Mouse (Mus musculus) neural tube, embryonic 11.5 days (tissue): Measurements from ENCODE around the gene Ripply3. TPM values are rescaled to one million over a fixed set of nuclear protein-coding genes. Genes with fewer than 3 reads are reported as not detected.

Experiments used
- ATAC-seq: fragments of 200-750 bp; cut with Nextera tagmentation; 2 replicates; pipeline ENCODE4 v1.8.0; 2017; ENCODE audit warnings: moderate number of reproducible peaks, mild to moderate bottlenecking, moderate TSS enrichment, moderate library complexity; ENCODE audit not compliant: insufficient read depth, low FRiP score, low TSS enrichment
- DNase-seq: peaks from one replicate; pipeline ENCODE4 v3.0.0-alpha.2; 2015; ENCODE audit warnings: low spot score
- H3K27ac ChIP-seq: fragments of 300-500 bp; sonication (generic); 2 replicates; pipeline ENCODE4 v1.5.1; 2014; ENCODE audit warnings: low read depth, mild to moderate bottlenecking, low read length
- H3K27me3 ChIP-seq: fragments of 300-500 bp; sonication (generic); 2 replicates; pipeline ENCODE4 v1.6.1; 2014; ENCODE audit warnings: mild to moderate bottlenecking, low read length, mixed read lengths; ENCODE audit not compliant: control insufficient read depth, insufficient read depth
- H3K36me3 ChIP-seq: fragments of 300-500 bp; sonication (generic); 2 replicates; pipeline ENCODE4 v1.6.1; 2014; ENCODE audit warnings: mild to moderate bottlenecking, low read length, moderate library complexity, mixed read lengths; ENCODE audit not compliant: control insufficient read depth, insufficient read depth
- H3K4me1 ChIP-seq: fragments of 300-500 bp; sonication (generic); 2 replicates; pipeline ENCODE4 v1.6.1; 2014; ENCODE audit warnings: low read length, mixed read lengths; ENCODE audit not compliant: control insufficient read depth, insufficient read depth
- H3K4me2 ChIP-seq: fragments of 300-500 bp; sonication (generic); 2 replicates; pipeline ENCODE4 v1.6.1; 2014; ENCODE audit warnings: low read depth, mild to moderate bottlenecking, moderate library complexity
- H3K4me3 ChIP-seq: fragments of 300-500 bp; sonication (generic); 2 replicates; pipeline ENCODE4 v1.5.1; 2014; ENCODE audit warnings: low read depth, low read length
- H3K9ac ChIP-seq: fragments of 300-500 bp; sonication (generic); 2 replicates; pipeline ENCODE4 v1.6.1; 2014; ENCODE audit warnings: mild to moderate bottlenecking, low read length
- H3K9me3 ChIP-seq: fragments of 300-500 bp; sonication (generic); 2 replicates; pipeline ENCODE4 v1.6.1; 2016; ENCODE audit warnings: low read length; ENCODE audit not compliant: control insufficient read depth
- WGBS: fragments of 180-500 bp; shearing (Covaris S2); extraction: QIAGEN DNeasy Blood & Tissue Kit; methylation state at CpG from one replicate; pipeline ENCODE4 v1.1.7; 2014; 5-methylcytosine and 5-hydroxymethylcytosine counted together
- polyA plus RNA-seq: library from polyadenylated mRNA; unstranded; fragments of >200 nt; fragmentation: Nextera tagmentation; extraction: Ambion mirVana; gene quantifications from 2 replicates; pipeline ENCODE4 v1.2.1, GENCODE M21; 2014

Ripply3 gene
- polyA plus RNA-seq, 1 experiment from 2014 or later = 5.9 TPM

- no peak overlapping the region for H3K4me2 ChIP-seq
- ATAC-seq = no peak
- H3K27ac ChIP-seq = no peak overlapping the region
- WGBS = 88% methylated on average over 1 of the region's 1 CpGs
- H3K36me3 ChIP-seq = no peaks in the 10 kb centered on the region
- H3K9me3 ChIP-seq = no peaks in the 10 kb centered on the region
- no peak overlapping the region for H3K9ac ChIP-seq
- no peaks in the 10 kb centered on the region for H3K4me1 ChIP-seq
- H3K4me3 ChIP-seq = no peak overlapping the region
- DNase-seq = no peak
- no peaks in the 10 kb centered on the region for H3K27me3 ChIP-seq
Measured at GRCm38 (mm10) chr16:94379386-94379785, 51.2 kb downstream of the Ripply3 start.

DNA sequence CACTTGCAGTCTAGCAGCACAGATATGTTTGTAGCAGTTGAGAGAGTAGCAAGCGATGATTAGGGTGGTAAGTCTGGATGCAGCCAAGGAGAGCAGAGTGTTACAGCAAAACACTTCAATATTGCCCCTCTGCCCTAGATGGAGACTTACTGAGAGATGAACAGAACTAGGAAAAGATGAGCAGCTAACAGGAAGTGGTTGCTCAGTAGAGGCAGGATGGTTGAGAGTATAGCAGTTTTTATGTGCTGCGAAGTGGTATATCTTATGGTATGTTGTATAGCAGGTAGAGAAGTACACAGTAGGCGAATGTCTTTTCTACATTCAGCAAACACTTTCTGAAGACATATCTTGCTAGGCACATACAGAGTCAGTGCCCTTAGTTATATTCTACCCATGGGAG lies 55.1 kb downstream of the Ripply3 start:
- Histone ChIP-seq H3K4me1 (no peaks in the 10 kb centered on the region), H3K36me3 (no peaks in the 10 kb centered on the region), H3K27me3 (no peaks in the 10 kb centered on the region), H3K27ac (no peak overlapping the region), H3K9me3 (no peaks in the 10 kb centered on the region), H3K4me2 (no peak overlapping the region), H3K4me3 (no peak overlapping the region), H3K9ac (no peak overlapping the region)
- DNase-seq = no peak
- WGBS = 97% methylated on average over 3 of the region's 3 CpGs
- no peak for ATAC-seq

Other genes starting within 250 kb of the Ripply3 start
- 0.16 and 0.35 TPM in 2 replicates for gene Sim2, start 243.5 kb upstream of the Ripply3 start, polyA plus RNA-seq
- gene Hlcs, start 14.8 kb upstream of the Ripply3 start, polyA plus RNA-seq = 9.4 and 9.8 TPM in 2 replicates
- gene Ttc3, start 42.2 kb downstream of the Ripply3 start, polyA plus RNA-seq = 454 and 471 TPM in 2 replicates
- gene Pigp, start 43.4 kb downstream of the Ripply3 start, polyA plus RNA-seq = 73.6 and 74.6 TPM in 2 replicates
- 57.7 and 60.8 TPM in 2 replicates for gene Vps26c, start 198.4 kb downstream of the Ripply3 start, polyA plus RNA-seq
- 11.8 and 12.1 TPM in 2 replicates for gene Dyrk1a, start 241.6 kb downstream of the Ripply3 start, polyA plus RNA-seq